Mouse (Mus musculus) hindbrain, embryonic 12.5 days (tissue): ENCODE measurements around the gene Tm6sf2. TPM values are rescaled to one million over a fixed set of nuclear protein-coding genes. Genes with fewer than 3 reads are reported as not detected.

Source experiments
- ATAC-seq: fragments of 200-750 bp; cut with Nextera tagmentation; 2 replicates; pipeline ENCODE4 v1.8.0; 2017; ENCODE audit warnings: moderate TSS enrichment; ENCODE audit not compliant: low FRiP score
- H3K27ac ChIP-seq: fragments of 300-500 bp; sonication (generic); 2 replicates; pipeline ENCODE4 v1.5.1; 2016; ENCODE audit warnings: mild to moderate bottlenecking
- H3K27me3 ChIP-seq: fragments of 300-500 bp; sonication (generic); 2 replicates; pipeline ENCODE4 v1.6.1; 2016; ENCODE audit warnings: mild to moderate bottlenecking
- H3K36me3 ChIP-seq: fragments of 300-500 bp; sonication (generic); 2 replicates; pipeline ENCODE4 v1.6.1; 2016; ENCODE audit warnings: mild to moderate bottlenecking
- H3K4me1 ChIP-seq: fragments of 300-500 bp; sonication (generic); 2 replicates; pipeline ENCODE4 v1.6.1; 2016
- H3K4me2 ChIP-seq: fragments of 300-500 bp; sonication (generic); replicated peaks from 2 replicates; pipeline ENCODE4 v1.6.1; 2016; ENCODE audit warnings: mild to moderate bottlenecking
- H3K4me3 ChIP-seq: fragments of 300-500 bp; sonication (generic); 2 replicates; pipeline ENCODE4 v1.5.1; 2016; ENCODE audit warnings: mild to moderate bottlenecking
- H3K9ac ChIP-seq: fragments of 300-500 bp; sonication (generic); 2 replicates; pipeline ENCODE4 v1.6.1; 2016; ENCODE audit warnings: mild to moderate bottlenecking, moderate library complexity
- H3K9me3 ChIP-seq: fragments of 300-500 bp; sonication (generic); replicated peaks from 2 replicates; pipeline ENCODE4 v1.6.1; 2016; ENCODE audit warnings: mild to moderate bottlenecking
- WGBS: fragments of 180-500 bp; shearing (Covaris S2); methylation state at CpG from one replicate; pipeline ENCODE4 v1.1.7; 2016; 5-methylcytosine and 5-hydroxymethylcytosine counted together
- microRNA-seq: library from miRNA; unstranded; fragments of <30 nt; microRNA quantifications from one replicate; pipeline ENCODE4, GENCODE M21; 2017
- polyA plus RNA-seq: library from polyadenylated mRNA; unstranded; fragments of >200 nt; fragmentation: Nextera tagmentation; extraction: Ambion mirVana; gene quantifications from 2 replicates; pipeline ENCODE4 v1.2.1, GENCODE M21; 2016

Tm6sf2 gene
- polyA plus RNA-seq, 1 experiment from 2014 or later: 2.2 TPM

GRCm38 (mm10) chr8:70122863-70123262 is 50.1 kb downstream of the Tm6sf2 start:
- ATAC-seq: no peak
- Histone ChIP-seq H3K36me3 (no peaks in the 10 kb centered on the region), H3K4me1 (peaks cover 13% of the 10 kb centered on the region), H3K9me3 (no peaks in the 10 kb centered on the region), H3K27ac (no peak overlapping the region), H3K4me2 (no peak overlapping the region), H3K27me3 (peaks cover 24% of the 10 kb centered on the region), H3K9ac (no peak overlapping the region), H3K4me3 (no peak overlapping the region)
- WGBS: 49% methylated on average over 2 of the region's 2 CpGs

GRCm38 (mm10) chr8:70124992-70125391 is 52.3 kb downstream of the Tm6sf2 start:
- H3K27me3 ChIP-seq: peaks cover 13% of the 10 kb centered on the region

GRCm38 (mm10) chr8:70128435-70128834 is 55.7 kb downstream of the Tm6sf2 start:
- Histone ChIP-seq H3K4me2 (no peak overlapping the region), H3K27ac (no peak overlapping the region), H3K27me3 (peaks cover 10% of the 10 kb centered on the region), H3K9ac (no peak overlapping the region), H3K4me1 (peaks cover 11% of the 10 kb centered on the region), H3K4me3 (no peak overlapping the region), H3K9me3 (no peaks in the 10 kb centered on the region), H3K36me3 (peaks cover 12% of the 10 kb centered on the region)
- no peak for ATAC-seq
- 77% methylated on average over 3 of the region's 3 CpGs for WGBS

More at GRCm38 (mm10) chr8:70124992-70125391, 52.3 kb downstream of the Tm6sf2 start:
- H3K9me3 ChIP-seq: no peaks in the 10 kb centered on the region
- H3K4me2 ChIP-seq: no peak overlapping the region
- 65% methylated on average over 8 of the region's 8 CpGs for WGBS
- H3K4me3 ChIP-seq: no peak overlapping the region
- H3K36me3 ChIP-seq: no peaks in the 10 kb centered on the region
- H3K9ac ChIP-seq: no peak overlapping the region
- H3K27ac ChIP-seq: no peak overlapping the region
- ATAC-seq: no peak
- H3K4me1 ChIP-seq: peaks cover 6% of the 10 kb centered on the region

- peaks cover 11% of the 10 kb centered on the region for H3K4me1 ChIP-seq
- no peak overlapping the region for H3K27ac ChIP-seq
- no peaks in the 10 kb centered on the region for H3K9me3 ChIP-seq
- H3K4me3 ChIP-seq: no peak overlapping the region
- H3K36me3 ChIP-seq: peaks cover 22% of the 10 kb centered on the region
- WGBS: 71% methylated on average over 9 of the region's 9 CpGs
- no peak overlapping the region for H3K4me2 ChIP-seq
- H3K27me3 ChIP-seq: peaks cover 3% of the 10 kb centered on the region
- no peak overlapping the region for H3K9ac ChIP-seq
- ATAC-seq: 0 out of 2 replicates have a peak, but pooled peaks have one; percentile 24
These were observed 56.7 kb downstream of the Tm6sf2 start for GRCm38 (mm10) chr8:70129309-70129952.

Small RNAs within 50 kb of the gene (microRNA-seq; reads per million reads assigned to microRNA genes)
- 1.1 reads per million for gene Mir7066

Other genes with a start within 250 kb of the Tm6sf2 start
- 36.4 and 39.0 TPM in 2 replicates for gene Pbx4, start 240.4 kb upstream of the Tm6sf2 start, polyA plus RNA-seq
- gene Cilp2, start 185.2 kb upstream of the Tm6sf2 start, polyA plus RNA-seq: 1.2 and 1.5 TPM in 2 replicates
- gene Tssk6, start 170.7 kb upstream of the Tm6sf2 start, polyA plus RNA-seq: 4.1 and 4.7 TPM in 2 replicates
- 160 and 167 TPM in 2 replicates for gene Ndufa13, start 170.4 kb upstream of the Tm6sf2 start, polyA plus RNA-seq
- gene Yjefn3, start 170.2 kb upstream of the Tm6sf2 start, polyA plus RNA-seq: 10.1 and 12.4 TPM in 2 replicates
- 53.1 and 54.8 TPM in 2 replicates for gene Gatad2a, start 76.5 kb upstream of the Tm6sf2 start, polyA plus RNA-seq
- gene Mau2, start 30.2 kb upstream of the Tm6sf2 start, polyA plus RNA-seq: 73.5 and 76.0 TPM in 2 replicates
- gene Sugp1, start 30.1 kb upstream of the Tm6sf2 start, polyA plus RNA-seq: 53.7 and 56.0 TPM in 2 replicates
- 0.34 and 0.81 TPM in 2 replicates for gene Hapln4, start 10.5 kb downstream of the Tm6sf2 start, polyA plus RNA-seq
- 92.0 and 107 TPM in 2 replicates for gene Ncan, start 47.9 kb downstream of the Tm6sf2 start, polyA plus RNA-seq
- gene Nr2c2ap, start 58.4 kb downstream of the Tm6sf2 start, polyA plus RNA-seq: 24.7 and 27.2 TPM in 2 replicates
- 17.0 and 21.0 TPM in 2 replicates for gene Rfxank, start 66.2 kb downstream of the Tm6sf2 start, polyA plus RNA-seq
- 38.2 and 42.1 TPM in 2 replicates for gene Borcs8, start 66.6 kb downstream of the Tm6sf2 start, polyA plus RNA-seq
- gene Mef2b, start 66.8 kb downstream of the Tm6sf2 start, polyA plus RNA-seq: 0.32 and 0.70 TPM in 2 replicates
- 43.9 and 47.9 TPM in 2 replicates for gene Tmem161a, start 99.4 kb downstream of the Tm6sf2 start, polyA plus RNA-seq
- gene Slc25a42, start 139.4 kb downstream of the Tm6sf2 start, polyA plus RNA-seq: 4.3 and 5.3 TPM in 2 replicates
- gene Sugp2, start 161.3 kb downstream of the Tm6sf2 start, polyA plus RNA-seq: 72.0 and 75.8 TPM in 2 replicates
- 48.4 and 49.2 TPM in 2 replicates for gene Armc6, start 161.5 kb downstream of the Tm6sf2 start, polyA plus RNA-seq
- 80.7 and 81.1 TPM in 2 replicates for gene Homer3, start 209.9 kb downstream of the Tm6sf2 start, polyA plus RNA-seq
- gene Ddx49, start 229.6 kb downstream of the Tm6sf2 start, polyA plus RNA-seq: 49.9 and 50.8 TPM in 2 replicates
- gene Cope, start 229.6 kb downstream of the Tm6sf2 start, polyA plus RNA-seq: 216 and 260 TPM in 2 replicates
- 16.3 and 17.8 TPM in 2 replicates for gene Cers1, start 242.9 kb downstream of the Tm6sf2 start, polyA plus RNA-seq